Mouse (Mus musculus): ENCODE data around the gene Emc9. TPM values are rescaled to one million over a fixed set of nuclear protein-coding genes. Genes with fewer than 3 reads are reported as not detected.

Gene Emc9
- 10 to 100 TPM; 50.2 to 54.6 TPM for total RNA-seq (2021)
- long read RNA-seq, transcript Emc9-201 (5 exons, 855 nt) = major isoform, 40 of 52 reads
- long read RNA-seq, transcript Emc9-203 (3 exons, 340 nt) = minor isoform, 6 of 52 reads
- long read RNA-seq, partial matches to known transcripts = 1 of 52 reads
- long read RNA-seq, other reads (novel, unspliced or antisense) = 5 of 52 reads

- DNase-seq (ENCODE audit: low spot score in 2 of 2) = peak; percentile 47 to 62
Observed at GRCm38 (mm10) chr14:55584702-55585565, at the start of gene Emc9. Gene Emc9 (minus strand): TSS chr14:55585302.

- DNase-seq (ENCODE audit: low spot score in 2 of 2) = peak; percentile 44 to 45
Observed at GRCm38 (mm10) chr14:55629312-55629711, 44.2 kb upstream of the Emc9 start.

GRCm38 (mm10) chr14:55628077-55628827 is 43.1 kb upstream of the Emc9 start:
- no peak for DNase-seq (ENCODE audit: low spot score in 2 of 2)

GRCm38 (mm10) chr14:55618486-55619195 is 33.5 kb upstream of the Emc9 start:
- no peak for DNase-seq (ENCODE audit: low spot score in 2 of 2)

GRCm38 (mm10) chr14:55617822-55618221 is 32.7 kb upstream of the Emc9 start, which contains the start of gene Rec8:
Gene Rec8 (plus strand): TSS chr14:55618037.
- DNase-seq (ENCODE audit: low spot score in 2 of 2) = no peak

- no peak for DNase-seq (ENCODE audit: low spot score in 2 of 2)
Observed at GRCm38 (mm10) chr14:55616844-55617243, 31.7 kb upstream of the Emc9 start.

- DNase-seq (ENCODE audit: low spot score in 2 of 2) = no peak
Observed at GRCm38 (mm10) chr14:55615876-55616275, 30.8 kb upstream of the Emc9 start.

- DNase-seq (ENCODE audit: low spot score in 2 of 2) = no peak
Observed at GRCm38 (mm10) chr14:55614565-55615178, 29.6 kb upstream of the Emc9 start.

- DNase-seq (ENCODE audit: low spot score in 2 of 2) = no peak
Observed at GRCm38 (mm10) chr14:55613346-55613745, 28.2 kb upstream of the Emc9 start.

GRCm38 (mm10) chr14:55608339-55608738 is 23.2 kb upstream of the Emc9 start:
- no peak for DNase-seq (ENCODE audit: low spot score in 2 of 2)

- DNase-seq (ENCODE audit: low spot score in 2 of 2) = no peak
Observed at GRCm38 (mm10) chr14:55605743-55606459, 20.8 kb upstream of the Emc9 start.

GRCm38 (mm10) chr14:55604823-55605222 is 19.7 kb upstream of the Emc9 start:
- no peak for DNase-seq (ENCODE audit: low spot score in 2 of 2)

GRCm38 (mm10) chr14:55603633-55604576 is 18.8 kb upstream of the Emc9 start:
- DNase-seq (ENCODE audit: low spot score in 2 of 2) = peak; percentile 85 to 91

GRCm38 (mm10) chr14:55603271-55603632 is 18.1 kb upstream of the Emc9 start, which contains the start of gene Irf9:
Gene Irf9 (plus strand): TSS chr14:55603571.
- DNase-seq (ENCODE audit: low spot score in 2 of 2) = no peak

- DNase-seq (ENCODE audit: low spot score in 2 of 2) = no peak
Observed at GRCm38 (mm10) chr14:55598521-55599390, 13.7 kb upstream of the Emc9 start.

- DNase-seq (ENCODE audit: low spot score in 2 of 2) = peak; percentile 45 to 58
Observed at GRCm38 (mm10) chr14:55596036-55596690, 11.1 kb upstream of the Emc9 start.

- DNase-seq (ENCODE audit: low spot score in 2 of 2) = no peak
Observed at GRCm38 (mm10) chr14:55592226-55592625, 7.1 kb upstream of the Emc9 start.
